Mouse (Mus musculus): Measurements from ENCODE around the gene 2610507B11Rik. TPM values are rescaled to one million over a fixed set of nuclear protein-coding genes. Genes with fewer than 3 reads are reported as not detected.
"Not testable (repeated sequence)": the region's sequence is repeated elsewhere in the genome, so short reads cannot be mapped to it uniquely, and the experiment has no call there.

2610507B11Rik gene
- polyA plus RNA-seq, 1 experiment from 2014 or later: 57.4 TPM

DNA sequence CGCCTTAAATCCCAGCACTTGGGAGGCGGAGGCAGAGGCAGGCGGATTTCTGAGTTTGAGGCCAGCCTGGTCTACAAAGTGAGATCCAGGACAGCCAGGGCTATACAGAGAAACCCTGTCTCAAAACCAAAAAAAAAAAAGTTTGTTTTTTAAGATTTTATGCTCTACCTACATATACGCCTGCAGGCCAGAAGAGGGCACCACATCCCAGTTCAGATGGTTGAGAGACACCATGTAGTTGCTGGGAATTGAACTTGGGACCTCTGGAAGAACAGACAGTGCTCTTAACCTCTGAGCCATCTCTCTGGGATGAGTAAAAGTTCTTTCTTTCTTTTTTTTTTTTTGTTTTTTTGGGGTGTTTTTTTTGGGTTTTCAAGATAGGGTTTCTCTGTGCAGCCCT lies 14.6 kb downstream of the 2610507B11Rik start:
- H3K4me1 ChIP-seq (ENCODE audit: control insufficient read depth, insufficient read depth, low read depth, low read length); H3K4me3 ChIP-seq (ENCODE audit: low read length); H3K27me3 ChIP-seq (replicated peaks; ENCODE audit: control insufficient read depth, insufficient read depth, low read length); H3K27ac ChIP-seq (ENCODE audit: low read depth, low read length); H3K4me2 ChIP-seq (ENCODE audit: low read length); ATAC-seq; H3K9me3 ChIP-seq (ENCODE audit: control insufficient read depth, low read length); H3K9ac ChIP-seq (ENCODE audit: low read depth, low read length): not testable (repeated sequence)
- peaks cover 84% of the 10 kb centered on the region for H3K36me3 ChIP-seq (ENCODE audit: control insufficient read depth, insufficient read depth, low read length)
- 92% methylated on average over 4 of the region's 4 CpGs for WGBS

DNA sequence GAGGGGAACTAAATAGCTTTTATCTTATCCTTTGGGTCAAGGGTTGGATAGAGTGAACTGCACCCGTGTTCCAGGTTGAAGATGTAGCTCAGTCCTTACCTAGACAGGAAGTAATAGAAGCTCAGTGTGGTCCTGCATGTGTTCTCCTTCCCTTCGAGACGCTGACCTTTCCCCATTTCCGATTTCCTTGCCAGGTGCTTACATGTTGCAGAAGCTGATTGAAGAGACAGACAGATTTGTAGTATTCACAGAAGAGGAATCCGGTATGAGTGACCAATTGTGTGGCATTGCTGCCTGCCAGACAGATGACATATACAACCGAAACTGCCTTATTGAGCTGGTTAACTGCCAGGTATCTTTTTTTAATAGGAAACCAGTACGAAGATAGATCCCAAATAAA lies 17.3 kb downstream of the 2610507B11Rik start:
- ATAC-seq: no peak
- Histone ChIP-seq H3K27me3 (replicated peaks; ENCODE audit: control insufficient read depth, insufficient read depth, low read length) (no peaks in the 10 kb centered on the region), H3K9ac (ENCODE audit: low read depth, low read length) (no peak overlapping the region), H3K36me3 (ENCODE audit: control insufficient read depth, insufficient read depth, low read length) (peaks cover 65% of the 10 kb centered on the region), H3K4me2 (ENCODE audit: low read length) (no peak overlapping the region), H3K27ac (ENCODE audit: low read depth, low read length) (no peak overlapping the region), H3K4me1 (ENCODE audit: control insufficient read depth, insufficient read depth, low read depth, low read length) (no peaks in the 10 kb centered on the region), H3K4me3 (ENCODE audit: low read length) (no peak overlapping the region), H3K9me3 (ENCODE audit: control insufficient read depth, low read length) (no peaks in the 10 kb centered on the region)
- whole genome bisulfite sequencing: 92% methylated on average over 7 of the region's 7 CpGs

DNA sequence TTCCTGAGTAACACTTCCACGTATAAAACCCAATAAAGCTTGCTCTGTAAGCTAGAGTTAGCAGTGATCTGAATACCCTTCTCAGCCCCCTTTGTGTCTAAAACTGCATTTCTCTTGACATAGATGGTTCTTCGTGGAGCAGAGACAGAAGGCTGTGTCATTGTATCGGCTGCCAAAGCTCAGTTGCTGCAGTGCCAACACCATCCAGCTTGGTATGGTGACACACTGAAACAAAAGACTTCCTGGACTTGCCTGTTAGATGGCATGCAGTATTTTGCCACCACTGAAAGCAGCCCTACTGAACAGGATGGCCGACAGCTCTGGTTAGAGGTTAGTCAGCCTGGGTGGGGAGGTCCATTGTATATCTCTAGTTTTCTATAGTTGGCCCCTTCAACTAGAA lies 18.0 kb downstream of the 2610507B11Rik start:
- 88% methylated on average over 4 of the region's 4 CpGs for WGBS
- H3K36me3 ChIP-seq (ENCODE audit: control insufficient read depth, insufficient read depth, low read length): peaks cover 64% of the 10 kb centered on the region
- H3K27me3 ChIP-seq (replicated peaks; ENCODE audit: control insufficient read depth, insufficient read depth, low read length): no peaks in the 10 kb centered on the region
- ATAC-seq: no peak
- H3K27ac ChIP-seq (ENCODE audit: low read depth, low read length): no peak overlapping the region
- H3K4me1 ChIP-seq (ENCODE audit: control insufficient read depth, insufficient read depth, low read depth, low read length): no peaks in the 10 kb centered on the region
- H3K4me2 ChIP-seq (ENCODE audit: low read length): no peak overlapping the region
- H3K4me3 ChIP-seq (ENCODE audit: low read length): no peak overlapping the region
- no peaks in the 10 kb centered on the region for H3K9me3 ChIP-seq (ENCODE audit: control insufficient read depth, low read length)
- H3K9ac ChIP-seq (ENCODE audit: low read depth, low read length): no peak overlapping the region

DNA sequence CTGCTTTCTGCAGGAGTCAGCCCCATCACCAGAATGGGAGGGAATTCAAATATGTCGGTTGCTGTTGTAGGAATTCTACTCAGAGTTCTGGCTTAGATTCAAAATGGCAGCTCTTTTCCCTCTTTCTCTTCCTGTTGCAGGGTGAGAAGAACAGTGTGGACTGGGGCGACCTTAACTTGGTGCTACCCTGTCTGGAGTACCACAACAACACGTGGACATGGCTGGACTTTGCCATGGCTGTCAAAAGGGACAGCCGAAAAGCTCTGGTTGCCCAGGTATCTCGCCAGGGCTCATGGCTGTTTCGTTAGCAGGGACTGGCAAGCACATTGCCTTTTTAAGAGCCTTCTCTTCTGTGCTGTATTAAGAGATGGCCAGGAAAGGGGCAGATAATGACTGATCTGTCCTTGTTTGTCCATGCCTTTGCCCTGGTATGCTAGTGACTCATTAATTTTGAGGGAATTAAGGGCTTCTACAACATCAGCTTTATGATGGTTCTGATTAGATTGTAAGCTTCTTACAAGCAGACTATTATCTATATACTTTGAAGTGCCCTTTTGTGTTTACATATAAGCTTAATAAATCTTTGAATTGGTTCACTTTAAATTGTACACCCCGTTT lies 27.7 kb downstream of the 2610507B11Rik start:
- no peak for ATAC-seq
- H3K4me3 ChIP-seq (ENCODE audit: low read length): no peak overlapping the region
- no peak overlapping the region for H3K27ac ChIP-seq (ENCODE audit: low read depth, low read length)
- H3K27me3 ChIP-seq (replicated peaks; ENCODE audit: control insufficient read depth, insufficient read depth, low read length): no peaks in the 10 kb centered on the region
- peaks cover 53% of the 10 kb centered on the region for H3K36me3 ChIP-seq (ENCODE audit: control insufficient read depth, insufficient read depth, low read length)
- H3K4me2 ChIP-seq (ENCODE audit: low read length): no peak overlapping the region
- no peak overlapping the region for H3K9ac ChIP-seq (ENCODE audit: low read depth, low read length)
- no peaks in the 10 kb centered on the region for H3K4me1 ChIP-seq (ENCODE audit: control insufficient read depth, insufficient read depth, low read depth, low read length)
- WGBS: 94% methylated on average over 7 of the region's 7 CpGs
- H3K9me3 ChIP-seq (ENCODE audit: control insufficient read depth, low read length): no peaks in the 10 kb centered on the region

DNA sequence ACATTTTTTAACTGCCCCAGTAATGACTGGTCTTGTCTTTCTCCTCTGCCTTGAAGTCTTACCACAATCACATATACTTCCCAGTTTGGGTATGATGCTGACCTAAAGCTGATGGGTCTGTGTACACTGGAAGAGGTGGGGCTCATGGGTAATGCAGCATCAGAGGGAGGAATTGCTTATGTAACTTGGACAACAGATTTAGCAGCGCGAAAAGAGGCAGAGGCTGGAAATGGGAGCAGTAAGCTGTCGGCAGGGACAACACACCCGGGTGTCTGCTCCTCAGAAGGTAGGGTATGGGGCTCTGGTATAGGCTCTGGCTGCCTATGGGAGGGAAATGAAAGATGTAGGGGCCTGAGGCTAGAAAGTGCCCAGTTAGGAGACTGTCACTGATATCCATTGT lies 29.1 kb downstream of the 2610507B11Rik start, which contains the start of gene BC030499:
TSS of gene BC030499 (plus strand) at position 188 of the 400 bp plus-strand sequence.
- no peaks in the 10 kb centered on the region for H3K9me3 ChIP-seq (ENCODE audit: control insufficient read depth, low read length)
- H3K4me3 ChIP-seq (ENCODE audit: low read length): no peak within 1 kb of the TSS
- H3K9ac ChIP-seq (ENCODE audit: low read depth, low read length): no peak within 1 kb of the TSS
- H3K27ac ChIP-seq (ENCODE audit: low read depth, low read length): no peak within 1 kb of the TSS
- H3K4me1 ChIP-seq (ENCODE audit: control insufficient read depth, insufficient read depth, low read depth, low read length): no peaks in the 10 kb centered on the region
- no peak within 1 kb of the TSS for H3K4me2 ChIP-seq (ENCODE audit: low read length)
- 95% methylated on average over 4 of the region's 4 CpGs for WGBS
- ATAC-seq: no peak
- no peaks in the 10 kb centered on the region for H3K27me3 ChIP-seq (replicated peaks; ENCODE audit: control insufficient read depth, insufficient read depth, low read length)
- peaks cover 44% of the 10 kb centered on the region for H3K36me3 ChIP-seq (ENCODE audit: control insufficient read depth, insufficient read depth, low read length)

DNA sequence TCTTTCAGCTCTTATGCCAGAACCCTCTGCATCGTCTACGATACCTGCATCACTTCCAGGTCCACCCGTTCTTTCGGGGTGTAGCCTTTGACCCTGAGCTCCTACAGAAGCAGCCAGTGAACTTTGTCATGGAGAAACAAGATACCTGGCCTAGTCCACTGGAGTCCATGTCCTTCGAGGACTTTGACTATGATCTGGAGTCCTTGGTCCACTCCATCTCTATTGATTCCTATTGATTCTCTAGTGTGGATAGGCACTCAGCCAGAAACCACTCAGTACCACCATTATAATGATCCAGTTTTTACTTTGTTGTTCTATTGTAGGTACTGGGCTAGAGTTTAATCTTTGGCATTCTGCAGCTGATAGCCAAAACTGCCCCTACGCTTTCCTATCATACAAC lies 33.0 kb downstream of the 2610507B11Rik start:
- 94% methylated on average over 6 of the region's 6 CpGs for WGBS
- no peak overlapping the region for H3K4me2 ChIP-seq (ENCODE audit: low read length)
- ATAC-seq: no peak
- H3K36me3 ChIP-seq (ENCODE audit: control insufficient read depth, insufficient read depth, low read length): peaks cover 12% of the 10 kb centered on the region
- H3K27ac ChIP-seq (ENCODE audit: low read depth, low read length): no peak overlapping the region
- no peak overlapping the region for H3K9ac ChIP-seq (ENCODE audit: low read depth, low read length)
- H3K4me1 ChIP-seq (ENCODE audit: control insufficient read depth, insufficient read depth, low read depth, low read length): no peaks in the 10 kb centered on the region
- no peaks in the 10 kb centered on the region for H3K27me3 ChIP-seq (replicated peaks; ENCODE audit: control insufficient read depth, insufficient read depth, low read length)
- H3K4me3 ChIP-seq (ENCODE audit: low read length): no peak overlapping the region
- H3K9me3 ChIP-seq (ENCODE audit: control insufficient read depth, low read length): no peaks in the 10 kb centered on the region

DNA sequence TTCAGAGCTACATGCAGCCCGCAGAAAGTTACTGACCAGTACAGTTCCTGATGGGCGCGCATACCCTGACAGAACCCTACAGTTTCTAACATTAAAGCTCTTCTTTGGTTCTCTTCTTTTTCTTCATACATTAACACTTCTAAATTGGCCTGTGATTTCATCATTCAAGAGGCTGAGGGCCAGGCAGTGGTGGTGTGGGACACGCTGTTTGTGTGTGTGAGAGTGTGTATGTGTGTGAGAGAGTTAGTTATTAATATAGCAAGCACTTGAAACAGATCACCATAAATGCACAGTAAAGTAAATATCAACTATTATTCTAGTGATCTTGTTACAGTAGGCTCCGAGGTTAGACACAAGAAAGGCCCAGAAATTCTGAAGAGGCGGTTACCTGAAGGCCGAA lies 39.4 kb downstream of the 2610507B11Rik start:
- Histone ChIP-seq H3K4me2 (ENCODE audit: low read length) (peak overlapping the region; percentile 100), H3K27me3 (replicated peaks; ENCODE audit: control insufficient read depth, insufficient read depth, low read length) (no peaks in the 10 kb centered on the region), H3K9me3 (ENCODE audit: control insufficient read depth, low read length) (no peaks in the 10 kb centered on the region), H3K36me3 (ENCODE audit: control insufficient read depth, insufficient read depth, low read length) (no peaks in the 10 kb centered on the region), H3K4me3 (ENCODE audit: low read length) (peak overlapping the region; percentile 63), H3K4me1 (ENCODE audit: control insufficient read depth, insufficient read depth, low read depth, low read length) (peaks cover 9% of the 10 kb centered on the region), H3K9ac (ENCODE audit: low read depth, low read length) (peak overlapping the region; percentile 61), H3K27ac (ENCODE audit: low read depth, low read length) (peak overlapping the region; percentile 44; the same call in 1 of the 2 replicates)
- WGBS: 67% methylated on average over 7 of the region's 7 CpGs
- no peak for ATAC-seq

DNA sequence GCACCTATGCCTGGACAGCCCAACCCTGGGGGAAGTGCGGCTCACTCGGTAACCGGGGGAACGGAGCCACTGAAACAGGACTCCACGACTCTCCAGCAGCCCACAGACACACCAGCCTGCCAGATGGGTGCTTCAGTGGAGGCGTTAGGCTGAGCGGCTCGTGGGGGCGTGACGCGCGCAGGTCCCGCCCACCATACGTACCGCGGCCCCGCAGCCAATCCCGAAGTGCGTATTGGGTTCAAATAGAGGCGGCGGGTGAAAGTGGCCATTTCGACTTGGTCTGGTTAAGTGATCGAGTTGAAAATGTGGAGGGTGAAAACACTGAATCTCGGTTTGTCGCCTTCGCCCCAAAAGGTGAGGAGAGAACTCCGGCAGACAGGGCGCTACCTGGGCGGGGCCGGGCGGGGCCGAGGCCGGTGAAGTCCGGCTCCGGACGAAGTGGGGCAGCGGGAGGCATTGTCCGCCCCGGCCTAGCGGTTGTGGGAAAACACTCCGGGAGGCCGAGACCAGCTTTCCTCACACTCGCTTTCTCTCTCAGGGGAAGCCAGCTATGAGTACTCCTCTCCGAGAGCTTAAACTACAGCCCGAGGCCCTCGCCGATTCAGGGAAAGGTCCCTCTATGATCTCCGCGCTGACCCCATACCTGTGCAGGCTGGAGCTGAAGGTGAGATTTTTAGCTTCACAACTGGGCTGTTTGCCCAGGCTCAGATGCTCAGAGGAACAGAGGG lies 40.0 kb downstream of the 2610507B11Rik start, which contains the start of gene Spag5:
TSS of gene Spag5 (plus strand) at position 173 of the 728 bp plus-strand sequence.
- Histone ChIP-seq H3K36me3 (ENCODE audit: control insufficient read depth, insufficient read depth, low read length) (no peaks in the 10 kb centered on the region), H3K4me2 (ENCODE audit: low read length) (peak within 1 kb of the TSS; percentile 100), H3K9me3 (ENCODE audit: control insufficient read depth, low read length) (no peaks in the 10 kb centered on the region), H3K4me3 (ENCODE audit: low read length) (peak within 1 kb of the TSS; percentile 63), H3K9ac (ENCODE audit: low read depth, low read length) (peak within 1 kb of the TSS; percentile 61), H3K27ac (ENCODE audit: low read depth, low read length) (peak within 1 kb of the TSS; percentile 44; the same call in 1 of the 2 replicates), H3K27me3 (replicated peaks; ENCODE audit: control insufficient read depth, insufficient read depth, low read length) (no peaks in the 10 kb centered on the region), H3K4me1 (ENCODE audit: control insufficient read depth, insufficient read depth, low read depth, low read length) (peaks cover 9% of the 10 kb centered on the region)
- 1% methylated on average over 49 of the region's 49 CpGs for WGBS
- peak; percentile 100 for ATAC-seq

DNA sequence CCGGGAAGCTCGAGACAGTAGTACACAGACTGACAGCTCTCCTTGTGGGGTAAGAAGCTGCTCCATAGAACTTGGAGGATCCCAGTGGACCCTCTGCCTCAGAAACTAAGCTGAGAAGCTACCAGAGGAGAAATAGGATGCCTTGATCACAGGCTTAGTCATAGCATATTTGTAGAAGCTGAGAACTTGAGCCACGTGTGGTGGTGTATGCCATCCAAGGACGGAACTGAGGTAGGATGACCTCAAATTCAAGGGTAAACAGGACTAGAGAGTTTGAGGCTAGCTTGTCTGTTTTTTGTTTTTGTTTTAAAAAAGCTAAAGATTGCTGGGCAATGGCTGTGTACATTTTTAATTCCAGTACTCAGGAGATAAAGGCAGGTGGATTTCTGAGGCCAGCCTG lies 43.7 kb downstream of the 2610507B11Rik start:
- Histone ChIP-seq H3K4me2 (ENCODE audit: low read length) (no peak overlapping the region), H3K27ac (ENCODE audit: low read depth, low read length) (no peak overlapping the region), H3K36me3 (ENCODE audit: control insufficient read depth, insufficient read depth, low read length) (no peaks in the 10 kb centered on the region), H3K9ac (ENCODE audit: low read depth, low read length) (no peak overlapping the region), H3K27me3 (replicated peaks; ENCODE audit: control insufficient read depth, insufficient read depth, low read length) (no peaks in the 10 kb centered on the region), H3K9me3 (ENCODE audit: control insufficient read depth, low read length) (no peaks in the 10 kb centered on the region), H3K4me3 (ENCODE audit: low read length) (no peak overlapping the region), H3K4me1 (ENCODE audit: control insufficient read depth, insufficient read depth, low read depth, low read length) (peaks cover 9% of the 10 kb centered on the region)
- WGBS: 95% methylated on average over 4 of the region's 4 CpGs
- ATAC-seq: no peak

Measured in hindbrain, embryonic 16.5 days (tissue).